Mouse (Mus musculus) gastrocnemius, postnatal 36 days (tissue): ENCODE data around the gene Gm20605. TPM values are rescaled to one million over a fixed set of nuclear protein-coding genes. Genes with fewer than 3 reads are reported as not detected.
A peak's percentile ranks its signal among the peaks of the same experiment; 100 is the strongest.

Experiments used
- DNase-seq, 2 experiments: peaks; one replicate each; pipeline ENCODE4 v3.0.0; 2022
- intact Hi-C: fragments of 180-260 bp; cut with DNase I; formaldehyde crosslinking; loops from one replicate; pipeline ENCODE4 v1.15.1; 2025
- total RNA-seq, 2 experiments: library from RNA; stranded (reverse); gene quantifications; 2 replicates each; pipeline ENCODE4 v1.2.3; 2021

The Gm20605 gene
- total RNA-seq, 2 experiments from 2014 or later: 2.0 to 2.9 TPM

DNA sequence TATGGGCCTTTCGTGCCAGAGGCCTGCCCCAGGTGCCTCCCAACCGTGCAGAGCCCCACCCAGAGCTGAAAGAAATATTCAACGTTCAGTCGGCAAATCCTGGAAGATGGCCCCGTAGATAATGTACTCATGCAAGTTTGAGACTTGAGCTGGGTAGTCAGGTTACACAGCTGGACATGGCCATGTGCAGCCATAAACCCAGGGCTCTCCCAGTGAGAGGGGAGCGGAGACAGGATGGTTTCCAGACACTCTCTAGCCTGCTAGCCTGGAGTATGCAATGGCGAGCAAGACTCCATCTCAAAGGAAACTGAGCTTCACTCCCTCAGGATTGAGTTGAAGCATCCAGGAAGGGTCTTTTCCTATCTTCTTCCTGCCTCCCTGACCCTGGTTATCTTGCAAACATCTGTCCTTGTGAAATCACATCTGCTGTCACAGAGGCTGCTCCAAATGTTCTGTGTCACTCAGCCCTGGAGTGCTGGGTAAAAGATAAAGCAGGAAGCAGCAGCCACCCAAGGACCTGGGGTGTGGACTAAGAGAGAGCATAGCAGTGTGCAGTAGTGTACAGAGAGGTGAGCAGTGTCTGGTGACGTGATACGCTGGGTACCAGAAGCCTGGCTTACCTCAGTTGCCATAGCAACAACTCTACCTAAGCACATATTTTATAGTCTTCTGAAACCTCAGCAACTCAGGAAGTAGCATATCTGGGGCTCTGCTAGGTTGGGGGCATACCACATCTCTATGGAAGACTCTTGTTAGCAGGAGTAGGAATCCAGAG, 19.0 kb downstream of the Gm20605 start:
- intact Hi-C loops: no loop called here
- DNase-seq: no peak

DNA sequence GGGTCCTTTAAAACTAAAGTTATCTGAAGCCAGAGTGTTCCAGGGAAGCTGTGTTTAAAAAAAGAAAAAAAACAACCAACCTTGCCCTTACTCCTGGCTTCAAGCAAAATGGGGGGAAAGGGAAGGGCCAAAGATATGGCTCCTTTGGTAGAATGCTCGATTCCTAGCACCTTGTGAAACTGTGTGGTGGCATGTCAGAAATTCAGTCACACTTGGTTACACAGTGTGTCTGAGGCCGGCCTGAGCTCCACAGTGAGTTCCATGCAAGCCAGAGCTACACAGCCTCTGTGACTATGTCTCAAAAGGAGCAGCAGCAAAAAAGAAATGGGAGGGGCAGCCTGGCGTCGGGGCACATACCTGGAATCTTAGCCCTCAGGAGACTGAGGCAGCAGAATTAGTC, 20.3 kb downstream of the Gm20605 start:
- intact Hi-C loops: no loop called here
- DNase-seq: no peak

GRCm38 (mm10) chr5:137649669-137650571, 20.9 kb downstream of the Gm20605 start:
- peak; percentile 36 to 39 for DNase-seq
- intact Hi-C loops: loop anchor here (5.0 kb wide), 1 partner anchor 63 kb away; no protein-coding TSS in a partner anchor

- peak in 1 of 2 experiments; percentile 58 for DNase-seq
- intact Hi-C loops: loop anchor here (5.0 kb wide), 1 partner anchor 65 kb away; no protein-coding TSS in a partner anchor
Measured at GRCm38 (mm10) chr5:137652474-137652873, 23.5 kb downstream of the Gm20605 start.

- intact Hi-C loops: loop anchor here (5.0 kb wide), 1 partner anchor 66 kb away; no protein-coding TSS in a partner anchor
- no peak for DNase-seq
Measured at GRCm38 (mm10) chr5:137653366-137653765, 24.4 kb downstream of the Gm20605 start.

- no peak for DNase-seq
- intact Hi-C loops: loop anchor here (5.0 kb wide), 1 partner anchor 67 kb away; no protein-coding TSS in a partner anchor
Measured at GRCm38 (mm10) chr5:137654746-137655145, 25.8 kb downstream of the Gm20605 start.

DNA sequence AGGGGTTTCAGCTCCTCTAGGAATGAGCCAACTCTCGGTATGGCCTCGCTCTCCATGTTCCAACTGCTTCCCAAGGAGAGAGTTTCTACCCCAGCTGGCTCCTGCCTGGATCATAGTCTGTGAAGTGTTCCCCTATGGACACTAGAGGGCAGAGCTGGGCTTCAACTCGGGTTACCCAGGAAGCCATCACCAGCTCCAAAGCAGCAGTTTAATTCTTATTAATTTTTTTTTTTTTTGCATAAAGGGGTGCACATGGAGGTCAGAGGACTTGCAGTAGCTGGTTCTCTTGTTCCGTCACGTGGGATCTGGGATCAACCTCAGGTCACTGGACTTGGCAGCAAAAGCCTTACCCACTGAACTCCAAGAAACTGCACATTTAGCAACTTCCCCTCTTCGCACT, 28.0 kb downstream of the Gm20605 start:
- DNase-seq: peak in 1 of 2 experiments; percentile 51
- intact Hi-C loops: loop anchor here (1.0 kb wide), 2 partner anchors 100 to 103 kb away; no protein-coding TSS in a partner anchor

DNA sequence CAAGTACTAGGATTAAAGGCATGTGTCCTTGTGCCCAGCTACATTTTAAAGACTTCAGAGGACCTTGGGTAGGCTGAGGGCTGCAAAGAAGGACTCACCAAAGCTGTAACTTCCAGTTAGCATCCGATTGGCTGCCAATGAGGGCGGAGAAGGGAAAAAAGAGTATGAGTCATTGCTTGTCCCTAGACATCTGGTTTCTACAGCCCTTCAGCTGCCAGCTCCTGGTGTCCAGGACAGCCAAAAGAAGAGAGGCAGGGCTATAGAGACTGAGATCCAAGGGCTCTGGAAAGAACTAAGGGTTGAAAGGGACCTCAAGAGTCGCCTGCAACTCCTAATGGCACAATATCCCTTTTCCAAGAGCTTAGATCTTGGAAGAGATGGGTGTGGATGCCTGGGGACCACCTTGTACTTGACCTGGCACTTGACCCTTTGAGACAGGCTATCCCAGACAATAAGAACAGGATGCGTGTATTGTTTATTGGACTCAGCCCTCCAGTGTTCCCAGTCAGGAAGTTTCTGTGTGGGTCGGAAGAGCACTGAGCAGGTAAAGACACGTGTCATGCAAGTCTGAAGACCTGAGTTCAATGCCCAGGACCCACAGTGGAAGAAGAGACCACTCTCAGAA, 31.2 kb downstream of the Gm20605 start:
- peak; percentile 53 to 81 for DNase-seq
- intact Hi-C loops: no loop called here

DNA sequence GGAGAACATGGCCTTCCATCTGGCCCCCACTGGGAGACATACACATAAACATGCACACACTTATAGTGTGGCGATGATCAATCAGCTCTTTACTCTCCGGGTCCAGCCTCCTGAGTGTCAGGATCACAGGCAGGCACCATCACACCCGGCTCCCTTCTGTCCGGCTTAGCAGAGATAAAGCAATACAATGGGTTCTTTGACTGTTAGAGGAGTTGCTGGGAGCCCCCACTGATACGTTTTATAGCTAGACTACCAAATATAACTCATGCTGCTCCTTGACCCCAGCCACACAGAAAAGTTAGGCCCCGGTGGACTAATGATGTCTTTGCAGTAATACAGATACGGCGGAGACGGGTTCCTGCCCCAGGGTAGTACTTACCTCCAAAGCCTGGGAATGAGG, 34.1 kb downstream of the Gm20605 start:
- DNase-seq: no peak

DNA sequence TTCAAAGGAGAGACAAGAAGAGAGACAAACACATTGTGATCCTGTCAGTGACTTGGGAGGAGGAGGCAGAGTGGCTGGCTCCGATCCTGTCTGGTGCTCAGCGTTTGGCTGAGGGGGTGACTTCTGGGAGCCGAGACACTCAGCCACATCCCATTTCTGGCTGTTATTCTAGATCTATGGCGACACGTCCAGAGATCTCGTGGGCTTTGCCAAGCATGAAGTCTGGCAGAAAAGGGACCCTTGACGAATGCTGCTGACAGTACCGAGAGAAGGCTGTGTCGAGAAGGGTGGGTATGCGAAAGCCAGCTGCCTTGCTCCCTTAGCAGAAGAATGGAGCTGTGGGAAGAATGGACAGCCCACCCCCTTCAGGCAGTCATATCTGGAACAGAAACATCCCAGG, 40.0 kb downstream of the Gm20605 start:
- DNase-seq: peak in 1 of 2 experiments; percentile 53
- intact Hi-C loops: no loop called here

More for the DNA sequence above, 34.1 kb downstream of the Gm20605 start:
- intact Hi-C loops: no loop called here

- DNase-seq: no peak
- intact Hi-C loops: no loop called here
Measured at GRCm38 (mm10) chr5:137670240-137670639, 41.3 kb downstream of the Gm20605 start.

- DNase-seq: peak; percentile 53 to 77
- intact Hi-C loops: no loop called here
Measured at GRCm38 (mm10) chr5:137671443-137672240, 42.7 kb downstream of the Gm20605 start.

DNA sequence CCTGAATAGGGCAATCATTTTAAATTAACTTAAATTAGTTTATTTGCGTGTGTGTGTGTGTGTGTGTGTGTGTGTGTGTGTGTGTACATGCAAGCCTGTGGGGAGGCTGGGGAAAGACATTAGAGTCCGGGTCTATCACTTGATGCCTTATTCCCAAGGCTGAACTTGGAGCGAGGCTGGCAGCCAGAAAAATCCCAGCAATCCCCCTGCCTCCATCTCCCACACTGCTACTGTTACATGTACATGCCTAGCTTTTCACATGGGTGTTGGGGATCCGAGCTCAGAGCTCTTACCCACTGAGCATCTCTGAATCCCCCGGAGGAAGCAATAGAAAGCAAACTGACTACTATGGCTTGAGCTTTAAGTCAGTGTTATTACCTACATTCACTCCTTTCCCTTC, 43.4 kb downstream of the Gm20605 start:
- intact Hi-C loops: no loop called here
- no peak for DNase-seq

- intact Hi-C loops: no loop called here
- no peak for DNase-seq
Measured at GRCm38 (mm10) chr5:137673015-137673414, 44.0 kb downstream of the Gm20605 start.

DNA sequence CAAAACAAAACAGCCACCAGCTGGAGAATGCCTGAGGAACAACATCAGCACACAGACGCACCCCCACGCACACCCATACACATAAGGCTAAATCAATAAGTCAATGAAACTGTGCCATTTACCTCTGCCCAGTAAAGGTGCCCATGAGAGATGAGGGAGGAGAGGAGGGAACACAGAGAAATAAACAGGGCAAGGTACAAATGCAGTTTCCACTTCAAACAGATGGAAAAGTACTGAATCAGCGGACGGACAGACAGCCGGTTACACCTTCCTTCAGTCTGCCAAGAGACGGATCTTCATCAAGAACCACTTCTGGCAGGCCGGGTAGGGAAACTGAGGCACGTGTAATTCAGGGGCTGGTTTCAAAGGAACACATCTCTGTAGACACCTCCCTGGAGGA, 45.8 kb downstream of the Gm20605 start:
- no peak for DNase-seq
- intact Hi-C loops: no loop called here

DNA sequence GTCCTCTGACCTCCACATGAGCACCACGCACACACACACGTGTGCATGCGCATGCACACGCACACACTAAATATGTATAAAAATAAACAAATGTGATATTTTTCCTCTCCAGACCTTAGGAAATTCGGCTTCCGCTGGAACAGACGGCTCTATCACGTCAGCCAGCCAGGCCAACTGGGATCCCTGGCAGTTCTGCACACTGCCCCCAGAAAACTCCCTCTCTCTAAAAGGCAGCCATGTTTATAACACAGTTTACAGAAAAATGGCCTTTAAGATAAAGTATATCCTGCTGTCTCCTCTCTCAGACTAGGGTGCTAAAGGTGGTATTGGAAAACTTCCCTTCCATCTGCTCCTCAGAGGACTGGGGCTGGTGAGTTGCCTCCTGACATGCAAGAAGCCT, 48.9 kb downstream of the Gm20605 start:
- intact Hi-C loops: no loop called here

GRCm38 (mm10) chr5:137678736-137679135, 49.8 kb downstream of the Gm20605 start:
- intact Hi-C loops: no loop called here
- no peak for DNase-seq

More for the DNA sequence above, 48.9 kb downstream of the Gm20605 start:
- no peak for DNase-seq

DNA sequence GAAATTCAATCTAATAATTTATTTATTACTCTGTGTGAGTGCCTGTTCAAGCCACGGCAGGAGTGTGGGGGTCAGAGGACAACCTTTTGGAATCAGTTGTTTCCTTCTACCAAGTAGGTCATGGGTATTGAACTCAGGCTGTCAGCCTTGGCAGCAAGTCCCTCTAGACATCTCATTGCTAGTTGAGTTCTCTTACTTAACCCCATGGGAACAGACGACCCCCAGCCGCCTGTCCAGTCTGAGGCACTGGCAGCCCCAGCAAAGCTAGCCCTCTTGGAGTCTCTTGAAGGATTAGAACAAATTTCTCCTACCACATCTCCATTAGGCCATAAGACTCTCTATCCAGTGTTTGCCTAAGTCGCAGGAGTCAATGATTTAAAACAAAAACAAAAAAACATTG, 50.8 kb downstream of the Gm20605 start:
- intact Hi-C loops: no loop called here
- no peak for DNase-seq

DNA sequence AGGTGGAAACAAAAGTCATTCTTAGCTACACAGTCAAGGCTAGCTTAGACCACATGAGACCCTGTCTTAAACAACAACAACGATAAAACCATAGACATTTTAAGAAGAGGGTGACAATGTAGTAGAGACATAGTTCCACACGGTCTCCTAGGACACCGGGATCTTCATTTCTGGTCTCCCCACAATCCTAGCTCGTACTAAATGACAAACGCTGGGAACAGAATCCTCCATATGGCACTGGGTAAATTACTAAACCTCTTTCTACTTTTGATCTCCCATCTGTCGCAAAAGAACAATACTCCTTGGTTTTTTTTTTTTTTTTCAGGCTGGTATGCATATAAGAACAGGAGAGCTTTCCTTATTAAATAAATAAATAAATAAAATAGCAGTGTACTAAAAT, 53.6 kb downstream of the Gm20605 start:
- no peak for DNase-seq
- intact Hi-C loops: no loop called here
